Mouse (Mus musculus) Patski (cell line): ENCODE results near the gene Rtf1. TPM values are rescaled to one million over a fixed set of nuclear protein-coding genes. Genes with fewer than 3 reads are reported as not detected.
"Not testable (repeated sequence)": the region's sequence is repeated elsewhere in the genome, so short reads cannot be mapped to it uniquely, and the experiment has no call there.

ENCODE experiments used
- ATAC-seq: fragments of 100-300 bp; one replicate; pipeline ENCODE4 v1.8.0; 2021
- CTCF ChIA-PET: fragments of 350-600 bp; sonication (Branson Sonifier 250); formaldehyde crosslinking; loops from one replicate; lab custom pipeline; 2022; ENCODE audit warnings: inconsistent platforms; lab: Charles Lee
- POLR2A ChIA-PET: fragments of 350-600 bp; sonication (Branson Sonifier 250); formaldehyde crosslinking; loops from one replicate; lab custom pipeline; 2022; ENCODE audit warnings: antibody characterized with exemption, inconsistent platforms; lab: Charles Lee
- DNase-seq: peaks from one replicate; pipeline ENCODE4 v3.0.0-alpha.2; 2011; ENCODE audit warnings: low read depth, low spot score
- H3K27me3 ChIP-seq: fragments of 371-371 bp; one replicate; pipeline ENCODE4 v1.5.1; 2021
- CTCF ChIP-seq: fragments of 100-300 bp; IDR thresholded peaks from one replicate; pipeline ENCODE4 v1.5.1; 2021
- in situ Hi-C: fragments of 300-500 bp; cut with MboI; formaldehyde crosslinking; loops from 3 replicates; pipeline ENCODE4 v1.11.1; 2018; ENCODE audit warnings: low pct_unique_long_range_greater_than_20kb, mixed read lengths
- polyA plus RNA-seq: library from polyadenylated mRNA; unstranded; gene quantifications from one replicate; pipeline ENCODE4 v1.2.3, GENCODE M21; 2021

The Rtf1 gene
- 36.0 TPM for polyA plus RNA-seq

- peak; percentile 25 for DNase-seq
- in situ Hi-C loops, result no loop called here
- POLR2A ChIA-PET, result interaction anchor here (0.6 to 2.8 kb wide), 3 partner anchors 11 to 103 kb away, joined by 3 to 14 read pairs (median 4); partner anchors contain the start of gene Ndufaf1
- H3K27me3 ChIP-seq, result no peaks in the 10 kb centered on the region
- no peak for TF ChIP-seq CTCF
- ATAC-seq, result peak; percentile 95
- CTCF ChIA-PET, result interaction anchor here (0.9 kb wide), 1 partner anchor 23 kb away, joined by 3 read pairs; no protein-coding TSS in a partner anchor
Measured at GRCm38 (mm10) chr2:119674525-119675214, at the start of gene Rtf1. Gene Rtf1, plus strand, starts transcription at chr2:119675068.

GRCm38 (mm10) chr2:119636781-119637180 is 38.1 kb upstream of the Rtf1 start:
- CTCF ChIA-PET, result no interaction called here
- TF ChIP-seq CTCF, result peak; percentile 11
- POLR2A ChIA-PET, result no interaction called here
- ATAC-seq (no peak), DNase-seq (no peak)
- no peaks in the 10 kb centered on the region for H3K27me3 ChIP-seq
- in situ Hi-C loops, result no loop called here

- ChIA-PET CTCF (no interaction called here), POLR2A (no interaction called here)
- H3K27me3 ChIP-seq, result no peaks in the 10 kb centered on the region
- TF ChIP-seq CTCF, result no peak
- no peak for ATAC-seq
- in situ Hi-C loops, result no loop called here
- no peak for DNase-seq
Measured at GRCm38 (mm10) chr2:119641214-119641912, 33.5 kb upstream of the Rtf1 start.

GRCm38 (mm10) chr2:119644254-119644653 is 30.6 kb upstream of the Rtf1 start:
- POLR2A ChIA-PET, result no interaction called here
- no peak for TF ChIP-seq CTCF

GRCm38 (mm10) chr2:119662220-119663182 is 12.4 kb upstream of the Rtf1 start, which contains the start of gene Ndufaf1:
Gene Ndufaf1, minus strand, starts transcription at chr2:119662827.
- POLR2A ChIA-PET, result interaction anchor here (1.8 kb wide), 1 partner anchor 12 kb away, joined by 14 read pairs; the partner anchor contains the start of gene Rtf1
- DNase-seq (peak; percentile 37), ATAC-seq (no peak)
- in situ Hi-C loops, result no loop called here
- CTCF ChIA-PET, result interaction anchor here (1.1 kb wide), 1 partner anchor 172 kb away, joined by 3 read pairs; no protein-coding TSS in a partner anchor
- H3K27me3 ChIP-seq, result no peaks in the 10 kb centered on the region
- no peak for TF ChIP-seq CTCF

More at GRCm38 (mm10) chr2:119644254-119644653, 30.6 kb upstream of the Rtf1 start:
- ATAC-seq, result no peak
- no peak for DNase-seq
- CTCF ChIA-PET, result no interaction called here
- H3K27me3 ChIP-seq, result no peaks in the 10 kb centered on the region
- in situ Hi-C loops, result no loop called here

- in situ Hi-C loops, CTCF ChIA-PET, POLR2A ChIA-PET, ATAC-seq, DNase-seq, H3K27me3 ChIP-seq: not testable (repeated sequence)
Measured at GRCm38 (mm10) chr2:119665744-119666143, 9.1 kb upstream of the Rtf1 start.

- ATAC-seq, result no peak
- CTCF ChIA-PET, result no interaction called here
- H3K27me3 ChIP-seq, result no peaks in the 10 kb centered on the region
- TF ChIP-seq CTCF, result peak; percentile 34
- POLR2A ChIA-PET, result no interaction called here
- no peak for DNase-seq
- in situ Hi-C loops, result no loop called here
Measured at GRCm38 (mm10) chr2:119669010-119669409, 5.9 kb upstream of the Rtf1 start.

GRCm38 (mm10) chr2:119675215-119675784 is 432 bp downstream of the Rtf1 start:
- POLR2A ChIA-PET, result interaction anchor here (0.7 to 2.8 kb wide), 2 partner anchors 12 to 15 kb away, joined by 3 to 14 read pairs; partner anchors contain the start of gene Ndufaf1
- CTCF ChIA-PET, result interaction anchor here (1.0 kb wide), 1 partner anchor 16 kb away, joined by 3 read pairs; no protein-coding TSS in a partner anchor
- DNase-seq (no peak), ATAC-seq (peak; percentile 49)
- no peak for TF ChIP-seq CTCF
- in situ Hi-C loops, result no loop called here
- H3K27me3 ChIP-seq, result no peaks in the 10 kb centered on the region

GRCm38 (mm10) chr2:119675831-119676230 is 963 bp downstream of the Rtf1 start:
- no peaks in the 10 kb centered on the region for H3K27me3 ChIP-seq
- DNase-seq (no peak), ATAC-seq (no peak)
- ChIA-PET CTCF (interaction anchor here (1.0 kb wide), 1 partner anchor 15 kb away, joined by 3 read pairs; no protein-coding TSS in a partner anchor), POLR2A (interaction anchor here (2.8 kb wide), 1 partner anchor 13 kb away, joined by 14 read pairs; the partner anchor contains the start of gene Ndufaf1)
- no peak for TF ChIP-seq CTCF
- in situ Hi-C loops, result no loop called here
